Mouse (Mus musculus) testis, postnatal 10 days (tissue): ENCODE measurements around the gene Dstyk.
"Not testable (repeated sequence)": the region's sequence is repeated elsewhere in the genome, so short reads cannot be mapped to it uniquely, and the experiment has no call there.

ENCODE experiments used
- DNase-seq: peaks from one replicate; pipeline ENCODE4 v3.0.0; 2021; ENCODE audit warnings: low spot score

The Dstyk gene

DNA sequence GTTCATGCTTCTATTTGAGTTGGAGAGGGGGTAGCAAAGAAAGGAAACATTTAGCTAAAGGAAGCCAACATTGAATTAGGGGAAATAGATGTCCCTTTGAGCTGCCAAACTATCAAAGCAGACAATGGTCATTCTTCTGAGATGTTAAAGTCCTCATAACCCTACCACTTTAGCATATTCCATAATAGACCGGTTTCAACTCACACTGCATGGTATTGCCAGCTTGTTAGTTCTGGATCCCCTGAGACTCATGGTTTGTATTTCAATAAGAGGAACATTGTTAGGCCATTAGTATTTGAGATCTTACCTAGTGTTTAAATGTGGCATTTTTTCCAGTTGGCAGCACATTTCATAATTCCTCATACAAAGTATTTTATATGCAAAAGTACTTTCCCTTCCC, 19.6 kb downstream of the Dstyk start:
- DNase-seq, result no peak

DNA sequence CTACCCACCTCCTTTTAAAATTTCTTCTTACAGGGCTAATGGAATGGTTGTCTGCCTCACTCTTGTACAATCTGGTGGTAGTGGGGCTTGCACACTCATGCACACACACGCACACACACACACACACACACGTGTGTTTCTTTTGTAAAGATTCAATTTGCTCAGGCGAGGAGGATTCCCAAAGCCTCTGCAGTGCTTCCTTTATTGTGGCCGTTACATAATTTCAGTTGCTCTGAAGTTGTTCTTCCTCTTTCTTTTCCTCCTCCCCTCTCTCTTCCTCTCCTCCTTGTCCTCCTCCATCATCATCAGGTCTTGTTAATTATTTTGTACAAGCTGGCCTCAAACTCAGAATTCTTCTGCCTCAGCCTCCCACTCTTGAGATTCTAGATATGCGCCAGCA, 20.0 kb downstream of the Dstyk start:
- no peak for DNase-seq

DNA sequence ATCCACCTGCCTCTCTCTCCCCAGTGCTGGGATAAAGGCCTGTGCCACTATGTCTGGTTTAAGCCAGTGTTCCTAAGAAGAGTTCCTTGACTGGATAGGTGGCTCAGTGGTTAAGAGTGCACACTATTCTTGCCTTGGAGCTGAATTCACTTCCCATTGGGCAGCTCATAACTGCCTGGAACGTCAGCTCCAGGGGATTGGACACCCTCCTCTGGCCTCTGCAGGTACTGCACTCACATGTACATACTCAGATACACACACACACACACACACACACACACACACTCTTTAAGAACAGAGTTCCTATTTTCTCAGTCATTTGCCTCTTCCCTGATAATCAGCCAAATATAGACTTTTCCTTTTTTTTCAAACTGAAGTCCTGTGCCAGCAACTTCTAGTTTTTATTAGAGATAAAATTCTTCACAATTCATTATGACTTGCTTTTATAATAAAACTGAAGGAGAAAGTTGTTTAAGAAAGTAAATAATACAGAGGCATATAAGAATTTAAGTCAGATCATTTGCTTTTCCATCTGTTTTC, 23.6 kb downstream of the Dstyk start:
- no peak for DNase-seq

DNA sequence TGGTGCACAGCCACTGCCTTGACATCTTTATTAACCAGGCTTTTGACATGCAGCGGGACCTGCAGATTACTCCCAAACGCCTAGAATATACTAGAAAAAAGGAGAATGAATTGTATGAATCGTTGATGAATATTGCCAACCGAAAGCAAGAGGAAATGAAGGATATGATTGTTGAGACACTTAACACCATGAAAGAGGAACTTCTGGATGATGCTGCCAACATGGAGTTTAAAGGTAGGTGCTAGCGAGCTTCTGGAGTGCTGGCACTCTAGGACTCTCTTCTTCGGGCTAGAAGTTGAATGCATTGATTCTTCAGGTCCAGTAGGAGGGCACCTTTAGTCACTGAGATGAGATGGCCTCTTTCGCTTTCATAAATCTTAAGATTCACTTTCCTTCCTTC, 32.4 kb downstream of the Dstyk start:
- no peak for DNase-seq

DNA sequence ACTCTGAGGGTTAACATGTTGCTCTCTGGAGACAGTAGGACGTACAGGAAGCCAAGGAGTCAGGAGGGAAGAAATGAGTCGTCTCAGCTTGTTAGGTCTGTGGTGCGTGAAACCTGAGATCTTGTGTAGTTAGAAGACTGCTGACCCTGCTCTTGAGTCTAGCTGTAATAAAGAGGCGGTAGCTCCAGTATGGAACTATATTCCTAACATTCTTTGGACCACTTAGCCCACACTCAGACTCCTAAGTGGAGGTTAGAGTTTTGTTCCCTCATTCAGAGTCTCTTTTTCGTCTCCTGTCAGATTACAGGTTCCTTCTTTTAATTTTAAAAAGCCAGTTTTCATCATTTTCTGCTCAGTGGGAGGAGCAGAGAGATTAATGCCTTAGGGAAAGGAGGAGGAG, 47.3 kb downstream of the Dstyk start:
- DNase-seq, result no peak

DNA sequence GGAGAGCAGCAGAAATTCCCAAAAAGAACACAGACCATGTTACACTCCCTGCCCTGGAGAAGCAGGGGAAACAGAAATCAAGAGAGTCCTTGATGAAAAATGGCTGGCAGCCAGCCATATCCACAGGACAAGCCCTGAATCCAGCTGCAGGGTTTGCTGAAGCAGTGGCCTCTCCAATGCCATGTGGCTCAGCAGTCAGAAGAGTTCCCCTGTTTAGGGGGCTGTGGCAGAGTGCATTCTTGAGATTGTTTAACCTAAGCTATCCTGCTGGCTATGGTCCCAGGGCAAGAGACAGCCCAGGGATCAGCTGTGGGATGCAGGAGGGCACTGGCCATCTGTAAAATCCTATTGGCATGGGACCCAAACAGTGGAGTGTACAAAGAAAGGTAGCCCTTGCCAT, 51.6 kb downstream of the Dstyk start:
- peak; percentile 61 for DNase-seq

- DNase-seq, result no peak
Measured at GRCm38 (mm10) chr1:132469519-132469918, 52.2 kb downstream of the Dstyk start.

DNA sequence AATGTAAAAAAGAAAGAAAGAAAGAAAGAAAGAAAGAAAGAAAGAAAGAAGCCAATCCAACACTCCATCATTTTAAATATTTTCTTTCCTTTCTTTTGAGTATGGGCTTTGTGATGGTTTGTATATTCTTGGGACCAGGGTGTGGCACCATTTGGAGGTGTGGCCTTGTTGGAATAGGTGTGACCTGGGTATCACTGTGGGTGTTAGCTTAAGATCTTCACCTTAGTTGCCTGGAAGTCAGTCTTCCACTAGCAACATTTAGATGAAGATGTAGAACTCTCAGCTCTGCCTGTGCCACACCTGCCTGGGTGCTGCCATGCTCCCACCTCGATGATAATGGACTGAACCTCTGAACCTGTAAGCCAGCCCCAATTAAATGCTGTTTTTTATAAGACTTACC, 52.7 kb downstream of the Dstyk start:
- DNase-seq, result not testable (repeated sequence)

- DNase-seq, result no peak
Measured at GRCm38 (mm10) chr1:132471032-132471431, 53.7 kb downstream of the Dstyk start.

GRCm38 (mm10) chr1:132471499-132471898, 54.1 kb downstream of the Dstyk start:
- no peak for DNase-seq

- no peak for DNase-seq
Measured at GRCm38 (mm10) chr1:132472537-132472936, 55.2 kb downstream of the Dstyk start.

GRCm38 (mm10) chr1:132474496-132474895, 57.1 kb downstream of the Dstyk start:
- no peak for DNase-seq

DNA sequence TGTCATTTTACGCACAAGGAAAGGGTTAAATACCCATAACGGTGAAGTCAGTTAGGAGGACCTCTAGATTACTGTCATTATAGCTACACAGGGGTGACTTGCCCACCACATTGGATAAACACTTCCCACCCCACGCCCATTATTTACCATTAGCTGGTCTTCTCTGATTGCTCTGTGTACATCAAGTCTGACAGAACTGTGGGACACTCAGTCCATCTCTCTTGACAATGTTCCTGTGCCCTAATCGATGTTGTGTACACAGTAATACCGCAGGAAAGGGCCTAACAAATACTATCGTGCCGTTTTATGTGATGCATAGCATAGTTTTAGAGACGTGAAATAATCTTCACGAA, 59.2 kb downstream of the Dstyk start:
- DNase-seq, result no peak

DNA sequence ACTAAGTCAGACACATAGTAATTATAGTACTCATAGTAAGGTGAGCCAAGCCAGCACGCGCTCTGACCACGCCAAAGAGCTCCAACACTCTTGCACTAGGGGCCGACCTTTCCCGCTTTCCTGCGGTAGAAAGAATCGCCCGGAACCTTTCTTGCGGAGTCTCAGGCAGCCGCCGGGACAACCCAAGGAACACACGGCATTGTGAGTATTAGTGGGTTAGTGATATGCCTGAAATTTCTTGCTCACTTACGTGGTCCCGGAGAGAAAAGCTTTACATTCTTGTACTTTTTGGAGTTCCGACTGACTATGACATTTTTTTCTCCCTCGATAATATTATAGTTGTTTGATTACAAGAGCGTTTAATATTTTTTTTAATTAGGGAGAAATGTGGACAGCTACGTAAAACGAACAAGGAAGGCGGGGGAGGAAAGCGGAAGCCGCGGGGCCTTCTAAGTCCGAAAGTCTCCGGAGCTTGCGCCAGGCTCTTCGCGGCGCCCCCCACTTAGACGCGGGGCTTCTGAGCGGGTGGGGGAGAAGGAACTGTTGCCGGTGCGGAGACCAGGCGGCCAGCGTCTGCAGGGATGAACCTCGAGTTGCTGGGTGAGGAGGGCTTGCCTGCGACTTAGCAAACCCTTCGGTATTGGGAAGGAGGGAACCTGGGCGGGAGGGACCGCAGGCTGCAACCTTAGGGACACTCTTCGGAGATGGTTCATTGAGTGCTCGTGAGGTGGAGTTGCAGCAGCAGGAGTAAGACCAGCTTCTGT, 59.8 kb downstream of the Dstyk start, which contains the start of gene Rbbp5:
Gene Rbbp5 (plus strand): TSS at position 438 of the 764 bp plus-strand sequence.
- DNase-seq, result peak; percentile 91

DNA sequence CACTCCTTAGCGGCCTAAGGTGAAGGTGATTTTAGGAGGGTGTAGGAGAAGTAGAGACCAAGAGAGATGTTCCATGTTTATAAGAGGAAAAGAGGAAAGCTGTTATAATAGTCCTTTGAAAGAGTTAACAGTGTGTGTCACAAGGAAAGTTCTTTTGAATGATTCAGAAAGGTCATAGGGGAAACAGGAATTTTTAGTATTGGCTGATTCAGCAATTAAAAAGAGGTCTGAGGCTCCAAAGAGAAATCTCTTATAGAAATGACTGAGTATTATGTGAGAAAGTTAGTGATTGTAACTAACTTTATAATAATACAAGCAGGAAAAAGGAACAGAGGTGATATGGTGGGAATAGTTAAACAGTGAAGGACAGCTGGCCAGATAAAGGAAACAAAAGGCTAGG, 62.1 kb downstream of the Dstyk start:
- DNase-seq, result no peak

- DNase-seq, result no peak
Measured at GRCm38 (mm10) chr1:132481619-132482018, 64.3 kb downstream of the Dstyk start.

- DNase-seq, result no peak
Measured at GRCm38 (mm10) chr1:132483234-132483633, 65.9 kb downstream of the Dstyk start.

GRCm38 (mm10) chr1:132483759-132484158, 66.4 kb downstream of the Dstyk start:
- no peak for DNase-seq

DNA sequence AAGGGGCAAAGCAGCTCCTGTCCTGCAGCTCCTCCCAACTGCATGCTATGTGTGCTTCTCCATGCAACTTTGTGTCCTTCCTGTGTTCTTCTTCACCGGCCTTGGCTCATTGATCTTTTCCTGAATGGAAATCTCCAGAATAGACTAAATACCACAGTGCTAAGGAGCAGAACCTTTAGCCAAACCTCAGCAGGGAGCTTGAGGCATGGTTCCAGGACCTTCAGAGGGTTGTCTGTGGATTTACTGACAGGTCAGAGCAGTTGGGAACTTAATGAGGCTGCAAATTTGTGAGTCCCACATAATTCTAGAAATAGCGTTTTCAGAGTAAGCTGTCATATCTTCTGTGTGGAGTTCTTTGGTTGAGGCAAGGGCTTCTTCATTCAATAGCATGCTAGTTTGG, 83.2 kb downstream of the Dstyk start:
- no peak for DNase-seq

- no peak for DNase-seq
Measured at GRCm38 (mm10) chr1:132505155-132505554, 87.8 kb downstream of the Dstyk start.

GRCm38 (mm10) chr1:132506058-132506457, 88.7 kb downstream of the Dstyk start, which contains the start of gene Tmem81:
Gene Tmem81, plus strand, starts transcription at chr1:132506230.
- no peak for DNase-seq

DNA sequence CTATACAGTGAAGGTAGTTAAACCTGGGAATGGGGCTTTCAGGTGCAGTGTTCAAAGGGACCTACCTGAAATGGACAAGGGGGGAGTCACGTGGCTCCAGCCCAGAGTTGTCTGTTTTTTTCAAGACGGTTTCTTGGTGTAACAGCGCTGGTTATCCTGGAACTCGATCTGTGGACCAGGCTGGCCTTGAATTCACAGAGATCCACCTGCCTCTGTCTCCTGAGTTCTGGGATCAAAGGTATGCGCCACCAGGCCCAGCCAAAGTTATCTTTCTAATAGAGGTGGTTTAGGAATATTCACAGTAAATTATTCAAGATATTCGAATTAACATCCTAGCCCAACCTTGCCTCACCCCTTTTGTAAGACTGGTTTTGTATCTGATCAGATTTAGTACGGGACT, 89.3 kb downstream of the Dstyk start:
- no peak for DNase-seq

DNA sequence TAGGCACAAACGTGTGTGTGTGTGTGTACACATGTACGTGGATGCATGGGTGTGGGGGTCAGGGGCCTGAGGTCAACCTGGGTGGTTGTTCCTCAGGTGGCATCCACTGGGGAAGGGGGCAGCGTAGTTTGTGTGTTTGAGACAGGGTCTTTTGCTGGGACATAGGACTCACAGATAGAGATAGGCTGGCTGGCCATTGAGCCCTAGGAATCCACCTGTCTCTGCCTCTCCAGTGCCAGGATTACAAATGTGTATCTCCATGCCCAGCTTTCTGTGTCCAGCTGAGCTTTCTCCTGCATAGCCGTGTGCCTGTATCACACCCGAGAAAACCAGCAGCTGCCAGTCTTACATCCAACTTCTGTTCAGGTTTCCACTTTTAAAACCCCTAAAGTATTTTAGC, 92.4 kb downstream of the Dstyk start:
- no peak for DNase-seq

- no peak for DNase-seq
Measured at GRCm38 (mm10) chr1:132511521-132511920, 94.2 kb downstream of the Dstyk start.
